Mouse (Mus musculus) CD4-positive, CD25-positive, alpha-beta regulatory T cell, adult 4 months (primary cell): Measurements from ENCODE around the gene Rbp2. TPM values are rescaled to one million over a fixed set of nuclear protein-coding genes. Genes with fewer than 3 reads are reported as not detected.

Experiments used
- ATAC-seq: one replicate; pipeline ENCODE4 v1.8.0; 2017
- polyA plus RNA-seq, 2 experiments: library from polyadenylated mRNA; unstranded; fragments of 100-300 nt; shearing (Covaris generic); gene quantifications; one replicate each; pipeline ENCODE4 v1.2.1; 2017

The Rbp2 gene
- not detected for polyA plus RNA-seq

GRCm38 (mm10) chr9:98485815-98486214 lies at the start of gene Rbp2:
Gene Rbp2 (plus strand): TSS chr9:98486115.
- no peak for ATAC-seq

GRCm38 (mm10) chr9:98437819-98438218 lies 48.1 kb upstream of the Rbp2 start:
- ATAC-seq = no peak

- ATAC-seq = no peak
Observed at GRCm38 (mm10) chr9:98439091-98439490, 46.8 kb upstream of the Rbp2 start.

- no peak for ATAC-seq
Observed at GRCm38 (mm10) chr9:98442638-98443037, 43.3 kb upstream of the Rbp2 start.

GRCm38 (mm10) chr9:98445359-98446149 lies 40.4 kb upstream of the Rbp2 start:
- ATAC-seq = no peak

GRCm38 (mm10) chr9:98450976-98451375 lies 34.9 kb upstream of the Rbp2 start:
- ATAC-seq = no peak

GRCm38 (mm10) chr9:98466709-98467108 lies 19.2 kb upstream of the Rbp2 start:
- no peak for ATAC-seq

- ATAC-seq = no peak
Observed at GRCm38 (mm10) chr9:98480172-98480749, 5.7 kb upstream of the Rbp2 start.

GRCm38 (mm10) chr9:98482256-98482655 lies 3.7 kb upstream of the Rbp2 start:
- ATAC-seq = no peak

GRCm38 (mm10) chr9:98485020-98485419 lies 895 bp upstream of the Rbp2 start:
- no peak for ATAC-seq

GRCm38 (mm10) chr9:98487273-98487672 lies 1.4 kb downstream of the Rbp2 start:
- ATAC-seq = no peak

GRCm38 (mm10) chr9:98489532-98489931 lies 3.6 kb downstream of the Rbp2 start:
- ATAC-seq = no peak

GRCm38 (mm10) chr9:98490128-98490527 lies 4.2 kb downstream of the Rbp2 start:
- ATAC-seq = no peak

- ATAC-seq = no peak
Observed at GRCm38 (mm10) chr9:98491071-98491470, 5.2 kb downstream of the Rbp2 start.

- ATAC-seq = no peak
Observed at GRCm38 (mm10) chr9:98492212-98492611, 6.3 kb downstream of the Rbp2 start.

GRCm38 (mm10) chr9:98492821-98493220 lies 6.9 kb downstream of the Rbp2 start:
- no peak for ATAC-seq

GRCm38 (mm10) chr9:98497157-98497556 lies 11.2 kb downstream of the Rbp2 start:
- no peak for ATAC-seq

- no peak for ATAC-seq
Observed at GRCm38 (mm10) chr9:98497990-98498389, 12.1 kb downstream of the Rbp2 start.

GRCm38 (mm10) chr9:98498717-98499268 lies 12.9 kb downstream of the Rbp2 start:
- no peak for ATAC-seq

GRCm38 (mm10) chr9:98499601-98500000 lies 13.7 kb downstream of the Rbp2 start:
- no peak for ATAC-seq

GRCm38 (mm10) chr9:98507480-98507879 lies 21.6 kb downstream of the Rbp2 start:
- ATAC-seq = no peak

- ATAC-seq = no peak
Observed at GRCm38 (mm10) chr9:98510363-98511055, 24.6 kb downstream of the Rbp2 start.

GRCm38 (mm10) chr9:98523872-98524271 lies 38.0 kb downstream of the Rbp2 start:
- ATAC-seq = no peak
